Mouse (Mus musculus) spleen, adult 2 months (tissue): ENCODE measurements around the gene Zbtb37. TPM values are rescaled to one million over a fixed set of nuclear protein-coding genes. Genes with fewer than 3 reads are reported as not detected.
"Not testable (repeated sequence)": the region's sequence is repeated elsewhere in the genome, so short reads cannot be mapped to it uniquely, and the experiment has no call there.

Source experiments
- DNase-seq, 2 experiments: peaks; one replicate each; pipeline versions ENCODE4 v3.0.0 to v3.0.0-alpha.2; 2012 to 2021; ENCODE audit warnings: low spot score in 2 of 2, low read depth in 1 of 2
- H3K27ac ChIP-seq: fragments of 200-500 bp; 2 replicates; pipeline ENCODE4 v1.5.1; 2012; ENCODE audit warnings: low read length, inconsistent platforms; ENCODE audit not compliant: insufficient read depth
- H3K27me3 ChIP-seq: fragments of 200-500 bp; 2 replicates; pipeline ENCODE4 v1.6.1; 2012; ENCODE audit warnings: mild to moderate bottlenecking, moderate library complexity, low read length, inconsistent platforms; ENCODE audit not compliant: control insufficient read depth, insufficient read depth
- H3K36me3 ChIP-seq: fragments of 200-500 bp; 2 replicates; pipeline ENCODE4 v1.6.1; 2012; ENCODE audit warnings: mild to moderate bottlenecking, low read length, inconsistent platforms; ENCODE audit not compliant: control insufficient read depth, insufficient read depth
- H3K4me1 ChIP-seq: fragments of 200-500 bp; 2 replicates; pipeline ENCODE4 v1.6.1; 2011; ENCODE audit warnings: inconsistent platforms; ENCODE audit not compliant: control insufficient read depth, insufficient read depth, insufficient read length
- H3K4me3 ChIP-seq: fragments of 200-500 bp; 2 replicates; pipeline ENCODE4 v1.5.1; 2011; ENCODE audit warnings: mild to moderate bottlenecking, inconsistent platforms; ENCODE audit not compliant: insufficient read depth, insufficient read length; ENCODE audit errors: extremely low read depth
- CTCF ChIP-seq: fragments of 200-500 bp; IDR thresholded peaks from 2 replicates; pipeline ENCODE4 v1.5.1; 2011; ENCODE audit warnings: mild to moderate bottlenecking, inconsistent platforms; ENCODE audit not compliant: insufficient read depth, insufficient read length, insufficient replicate concordance; ENCODE audit errors: extremely low read depth
- POLR2A ChIP-seq: fragments of 200-500 bp; IDR thresholded peaks from 2 replicates; pipeline ENCODE4 v1.6.1; 2011; ENCODE audit warnings: low read depth, low read length, inconsistent platforms
- WGBS: fragments of 180-500 bp; shearing (Covaris S2); methylation state at CpG from one replicate; pipeline ENCODE4 v1.1.7; 2018; 5-methylcytosine and 5-hydroxymethylcytosine counted together
- polyA plus RNA-seq: library from polyadenylated mRNA; depleted of rRNA; stranded (reverse); fragments of >200 nt; gene quantifications from 2 replicates; pipeline ENCODE4 v1.2.3, GENCODE M21; 2012

Gene Zbtb37
- polyA plus RNA-seq, 1 experiment, result 2.4 TPM

DNA sequence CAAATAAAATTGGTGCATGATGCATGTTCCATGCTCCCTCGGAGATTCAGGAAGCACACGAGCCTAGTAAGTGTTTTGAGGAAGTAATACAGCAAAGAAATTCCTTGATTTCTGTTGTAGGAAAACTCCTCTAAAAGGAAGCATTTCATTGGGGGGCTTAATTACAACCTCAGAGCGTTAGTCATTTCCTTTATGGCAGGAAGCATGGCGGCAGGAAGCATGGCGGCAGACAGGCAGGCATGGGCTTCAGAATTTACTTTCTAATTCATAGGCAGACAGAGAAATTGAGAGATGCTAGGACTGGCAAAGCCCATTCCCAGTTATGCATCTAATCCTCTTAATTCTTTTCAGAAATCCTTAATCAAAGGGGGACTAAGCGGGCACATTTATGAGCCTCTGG, 40.8 kb downstream of the Zbtb37 start:
- 55% methylated on average over 6 of the region's 6 CpGs for WGBS
- Histone ChIP-seq H3K27ac (no peak overlapping the region), H3K36me3 (no peaks in the 10 kb centered on the region), H3K27me3 (no peaks in the 10 kb centered on the region), H3K4me1 (no peaks in the 10 kb centered on the region), H3K4me3 (no peak overlapping the region)
- no peak for DNase-seq
- no peak for TF ChIP-seq POLR2A
- no peak for TF ChIP-seq CTCF

DNA sequence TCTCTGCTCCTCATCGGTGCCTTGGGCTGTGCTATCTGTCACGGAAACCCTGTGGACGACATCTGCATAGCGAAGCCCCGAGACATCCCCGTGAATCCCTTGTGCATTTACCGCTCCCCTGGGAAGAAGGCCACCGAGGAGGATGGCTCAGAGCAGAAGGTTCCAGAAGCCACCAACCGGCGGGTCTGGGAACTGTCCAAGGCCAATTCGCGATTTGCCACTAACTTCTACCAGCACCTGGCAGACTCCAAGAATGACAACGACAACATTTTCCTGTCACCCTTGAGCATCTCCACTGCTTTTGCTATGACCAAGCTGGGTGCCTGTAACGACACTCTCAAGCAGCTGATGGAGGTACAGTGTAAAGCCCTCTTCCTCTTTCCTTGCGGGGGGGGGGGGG, 45.3 kb downstream of the Zbtb37 start:
- Histone ChIP-seq H3K27me3 (no peaks in the 10 kb centered on the region), H3K4me1 (no peaks in the 10 kb centered on the region), H3K36me3 (no peaks in the 10 kb centered on the region), H3K27ac (no peak overlapping the region), H3K4me3 (no peak overlapping the region)
- WGBS, result 81% methylated on average over 15 of the region's 15 CpGs
- DNase-seq, result no peak
- TF ChIP-seq CTCF (no peak), POLR2A (no peak)

DNA sequence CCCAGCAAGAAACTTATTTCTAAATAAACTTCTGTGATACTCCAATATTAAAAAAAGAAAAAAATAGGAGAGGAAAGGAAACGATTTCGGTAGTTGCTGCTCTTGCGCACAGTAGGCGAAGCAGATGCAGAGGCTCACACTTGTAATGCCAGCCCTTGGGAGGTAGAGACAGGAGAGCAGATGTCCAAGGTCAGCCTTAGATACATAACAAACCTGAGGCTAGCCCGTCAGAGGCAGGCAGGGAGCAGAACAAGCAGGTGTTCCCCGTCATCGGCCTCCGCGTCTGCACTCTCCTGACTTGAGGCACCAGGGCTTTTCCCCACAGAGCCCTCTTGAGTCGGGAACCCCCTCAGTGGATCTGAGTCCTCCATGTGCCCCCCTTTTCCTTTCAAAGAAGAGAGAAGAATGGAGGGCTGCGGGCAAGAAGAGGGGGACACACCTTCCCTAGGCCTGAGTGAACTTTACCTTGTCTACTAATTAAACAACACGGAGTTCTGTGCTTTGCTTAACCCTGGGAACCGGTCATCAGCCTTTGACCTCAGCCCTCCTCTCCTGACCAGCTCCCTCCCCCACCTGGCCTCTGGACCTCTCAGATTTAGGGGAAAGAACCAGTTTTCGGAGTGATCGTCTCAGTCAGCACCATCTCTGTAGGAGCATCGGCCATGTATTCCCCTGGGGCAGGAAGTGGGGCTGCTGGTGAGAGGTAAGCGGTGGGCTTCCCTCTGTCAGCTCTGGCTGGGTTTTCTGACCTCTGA, 47.6 kb downstream of the Zbtb37 start:
- no peak for DNase-seq
- TF ChIP-seq POLR2A, result no peak
- no peak for TF ChIP-seq CTCF

DNA sequence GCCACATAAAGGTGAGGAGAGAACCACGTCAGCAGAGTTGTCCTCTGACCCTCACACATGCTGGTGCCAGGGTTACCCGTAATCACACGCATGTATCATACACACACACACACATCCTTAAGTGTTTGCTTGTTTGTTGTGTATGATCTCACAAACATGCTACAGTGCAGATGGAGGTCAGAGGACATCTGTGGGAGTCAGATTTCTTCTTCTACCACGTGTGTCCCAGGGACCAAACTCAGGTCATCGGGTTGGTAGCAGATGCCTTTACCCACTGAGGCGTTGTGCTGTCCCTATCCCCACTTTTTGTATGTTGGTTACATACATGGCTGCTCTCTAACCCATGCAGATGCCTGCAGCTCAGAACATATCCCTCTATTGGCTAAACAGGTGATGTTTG, 49.2 kb downstream of the Zbtb37 start:
- Histone ChIP-seq H3K36me3 (no peaks in the 10 kb centered on the region), H3K4me3 (no peak overlapping the region), H3K27me3 (no peaks in the 10 kb centered on the region), H3K27ac (no peak overlapping the region), H3K4me1 (no peaks in the 10 kb centered on the region)
- no peak for DNase-seq
- WGBS, result 89% methylated on average over 6 of the region's 6 CpGs
- TF ChIP-seq POLR2A (no peak), CTCF (no peak)

More for the DNA sequence above, 47.6 kb downstream of the Zbtb37 start:
- no peaks in the 10 kb centered on the region for H3K36me3 ChIP-seq
- H3K4me3 ChIP-seq, result no peak overlapping the region
- no peaks in the 10 kb centered on the region for H3K27me3 ChIP-seq
- H3K4me1 ChIP-seq, result no peaks in the 10 kb centered on the region
- H3K27ac ChIP-seq, result no peak overlapping the region
- 89% methylated on average over 17 of the region's 17 CpGs for WGBS

DNA sequence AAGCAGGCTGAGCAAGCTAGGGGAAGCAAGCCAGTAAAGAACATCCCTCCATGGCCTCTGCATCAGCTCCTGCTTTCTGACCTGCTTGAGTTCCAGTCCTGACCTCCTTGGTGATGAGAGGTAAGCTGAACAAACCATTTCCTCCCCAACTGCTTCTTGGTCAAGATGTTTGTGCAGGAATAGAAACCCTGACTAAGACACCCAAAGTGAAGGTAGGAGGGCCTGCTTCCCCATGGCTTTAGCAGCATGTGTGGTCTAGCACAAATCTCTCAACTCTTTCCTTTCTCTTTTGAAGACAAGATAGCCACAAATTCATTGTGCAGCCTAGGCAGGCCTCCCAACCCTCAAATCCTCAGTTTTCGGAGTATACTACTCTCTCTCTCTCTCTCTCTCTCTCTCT, 49.9 kb downstream of the Zbtb37 start:
- DNase-seq, H3K36me3 ChIP-seq, H3K4me3 ChIP-seq, H3K27ac ChIP-seq, H3K27me3 ChIP-seq, H3K4me1 ChIP-seq: not testable (repeated sequence)
- 57% methylated on average over 1 of the region's 1 CpGs for WGBS

DNA sequence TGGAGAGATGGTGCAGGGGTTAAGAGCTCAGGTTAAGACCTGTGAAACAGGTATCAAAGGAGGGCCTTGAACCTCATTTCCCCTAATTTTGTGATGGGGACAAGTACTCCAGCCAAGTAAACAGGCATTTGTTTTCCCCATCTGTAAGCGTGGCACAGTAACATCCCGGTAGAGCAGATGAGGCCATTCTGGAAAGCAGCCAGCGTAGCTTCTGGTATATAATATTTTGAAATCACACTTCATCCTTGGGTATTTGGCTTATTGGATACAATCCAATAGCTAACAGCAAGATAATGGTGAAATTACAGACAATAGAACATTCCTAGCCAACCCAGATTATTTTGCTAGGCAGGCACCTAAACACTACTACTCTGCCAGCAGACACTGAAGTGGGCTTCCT, 51.8 kb downstream of the Zbtb37 start:
- Histone ChIP-seq H3K27ac (no peak overlapping the region), H3K27me3 (no peaks in the 10 kb centered on the region), H3K36me3 (no peaks in the 10 kb centered on the region), H3K4me3 (no peak overlapping the region), H3K4me1 (no peaks in the 10 kb centered on the region)
- no peak for DNase-seq
- no peak for TF ChIP-seq CTCF
- no peak for TF ChIP-seq POLR2A
- WGBS, result 92% methylated on average over 3 of the region's 3 CpGs

DNA sequence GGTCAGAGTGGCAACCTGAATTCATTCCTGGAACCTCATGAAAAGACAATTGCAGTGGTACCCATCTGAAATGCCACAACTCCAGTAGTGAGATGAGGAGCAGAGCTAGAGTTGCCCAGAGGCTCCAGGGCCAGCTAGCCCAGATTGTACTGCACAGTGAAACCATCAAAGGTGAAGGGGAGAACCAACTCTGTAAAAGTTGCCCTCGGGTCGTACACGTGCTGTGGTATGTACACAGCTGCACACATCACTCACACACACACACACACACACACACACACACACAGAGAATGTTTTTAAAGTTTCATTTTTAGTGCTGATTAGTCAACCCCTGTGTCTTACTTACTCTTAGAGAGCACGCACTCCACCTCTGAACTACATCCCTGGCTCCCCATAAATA, 53.3 kb downstream of the Zbtb37 start:
- WGBS, result 92% methylated on average over 4 of the region's 4 CpGs
- no peak for DNase-seq
- H3K4me1 ChIP-seq, result no peaks in the 10 kb centered on the region
- no peaks in the 10 kb centered on the region for H3K27me3 ChIP-seq
- no peak overlapping the region for H3K27ac ChIP-seq
- no peak overlapping the region for H3K4me3 ChIP-seq
- TF ChIP-seq POLR2A (no peak), CTCF (no peak)
- no peaks in the 10 kb centered on the region for H3K36me3 ChIP-seq
